Mouse (Mus musculus) myocyte (in vitro differentiated cells): Measurements from ENCODE around the gene Ssh1.

Source experiments
- E2F4 ChIP-seq: IDR thresholded peaks from one replicate; pipeline ENCODE4 v1.6.1; 2011; ENCODE audit warnings: mild to moderate bottlenecking, control low read depth, moderate library complexity; ENCODE audit not compliant: insufficient read depth
- MAX ChIP-seq: IDR thresholded peaks from one replicate; pipeline ENCODE4 v1.6.1; 2011; ENCODE audit warnings: low read depth, mild to moderate bottlenecking, control low read depth
- MYOD1 ChIP-seq, 3 experiments: IDR thresholded peaks; one replicate each; pipeline ENCODE4 v1.6.1; 2011; ENCODE audit warnings: control low read depth in 2 of 3, low read depth in 2 of 3, mild to moderate bottlenecking in 2 of 3, moderate library complexity in 1 of 3; ENCODE audit not compliant: insufficient read length in 2 of 3, control insufficient read depth in 1 of 3
- MYOG ChIP-seq, 3 experiments: IDR thresholded peaks; one replicate each; pipeline ENCODE4 v1.6.1; 2011; ENCODE audit warnings: control low read depth in 2 of 3, low read depth in 2 of 3, mild to moderate bottlenecking in 2 of 3; ENCODE audit not compliant: insufficient read length in 2 of 3, control insufficient read depth in 1 of 3, insufficient read depth in 1 of 3
- POLR2A ChIP-seq: IDR thresholded peaks from one replicate; pipeline ENCODE4 v1.6.1; 2011; ENCODE audit warnings: low read depth, mild to moderate bottlenecking, control low read depth, moderate library complexity; ENCODE audit not compliant: insufficient read length
- POLR2AphosphoS2 ChIP-seq: IDR thresholded peaks from one replicate; pipeline ENCODE4 v1.6.1; 2011; ENCODE audit warnings: low read depth, control low read depth; ENCODE audit not compliant: insufficient read length
- REST ChIP-seq: IDR thresholded peaks from one replicate; pipeline ENCODE4 v1.6.1; 2011; ENCODE audit warnings: mild to moderate bottlenecking, control low read depth, moderate library complexity; ENCODE audit not compliant: insufficient read depth, insufficient read length
- TCF12 ChIP-seq: IDR thresholded peaks from one replicate; pipeline ENCODE4 v1.6.1; 2011; ENCODE audit warnings: mild to moderate bottlenecking, control low read depth; ENCODE audit not compliant: poor library complexity, insufficient read depth, severe bottlenecking
- USF1 ChIP-seq: IDR thresholded peaks from one replicate; pipeline ENCODE4 v1.6.1; 2011; ENCODE audit warnings: low read depth, mild to moderate bottlenecking, control low read depth, moderate library complexity

GRCm38 (mm10) chr5:113977309-113977708 is 16.4 kb downstream of the Ssh1 start:
- TF ChIP-seq POLR2A (no peak), USF1 (no peak), E2F4 (no peak), MAX (no peak), REST (no peak), POLR2AphosphoS2 (no peak), TCF12 (no peak), MYOD1 (IDR thresholded peaks at IDR 0.05; ENCODE audit: control insufficient read depth in 1 of 3, insufficient read length in 2 of 3, low read depth in 2 of 3) (no peak), MYOG (IDR thresholded peaks at IDR 0.05; ENCODE audit: control insufficient read depth in 1 of 3, insufficient read depth in 1 of 3, insufficient read length in 2 of 3, low read depth in 2 of 3) (no peak)
